Mouse (Mus musculus) stomach, embryonic 15.5 days (tissue): Measurements from ENCODE around the gene Gal3st2c. TPM values are rescaled to one million over a fixed set of nuclear protein-coding genes. Genes with fewer than 3 reads are reported as not detected.
A peak's percentile ranks its signal among the peaks of the same experiment; 100 is the strongest.
"Not testable (repeated sequence)": the region's sequence is repeated elsewhere in the genome, so short reads cannot be mapped to it uniquely, and the experiment has no call there.

ENCODE experiments used
- ATAC-seq: fragments of 200-750 bp; cut with Nextera tagmentation; 2 replicates; pipeline ENCODE4 v1.8.0; 2017; ENCODE audit warnings: low read depth, moderate number of reproducible peaks, moderate TSS enrichment; ENCODE audit not compliant: insufficient read depth, low FRiP score
- H3K27ac ChIP-seq: fragments of 300-500 bp; sonication (generic); 2 replicates; pipeline ENCODE4 v1.5.1; 2015; ENCODE audit warnings: mild to moderate bottlenecking, inconsistent platforms
- H3K27me3 ChIP-seq: fragments of 300-500 bp; sonication (generic); replicated peaks from 2 replicates; pipeline ENCODE4 v1.6.1; 2015; ENCODE audit warnings: inconsistent platforms
- H3K36me3 ChIP-seq: fragments of 300-500 bp; sonication (generic); 2 replicates; pipeline ENCODE4 v1.6.1; 2015; ENCODE audit warnings: inconsistent platforms
- H3K4me1 ChIP-seq: fragments of 300-500 bp; sonication (generic); 2 replicates; pipeline ENCODE4 v1.6.1; 2015; ENCODE audit warnings: inconsistent platforms
- H3K4me2 ChIP-seq: fragments of 300-500 bp; sonication (generic); 2 replicates; pipeline ENCODE4 v1.6.1; 2015; ENCODE audit warnings: mild to moderate bottlenecking, inconsistent platforms
- H3K4me3 ChIP-seq: fragments of 300-500 bp; sonication (generic); replicated peaks from 2 replicates; pipeline ENCODE4 v1.5.1; 2015; ENCODE audit warnings: inconsistent platforms
- H3K9ac ChIP-seq: fragments of 300-500 bp; sonication (generic); 2 replicates; pipeline ENCODE4 v1.6.1; 2015; ENCODE audit warnings: inconsistent platforms
- H3K9me3 ChIP-seq: fragments of 300-500 bp; sonication (generic); 2 replicates; pipeline ENCODE4 v1.6.1; 2016; ENCODE audit warnings: inconsistent platforms
- WGBS: fragments of 180-500 bp; shearing (Covaris S2); methylation state at CpG from one replicate; pipeline ENCODE4 v1.1.7; 2015; 5-methylcytosine and 5-hydroxymethylcytosine counted together
- polyA plus RNA-seq: library from polyadenylated mRNA; unstranded; fragments of >200 nt; fragmentation: Nextera tagmentation; extraction: Ambion mirVana; gene quantifications from 2 replicates; pipeline ENCODE4 v1.2.1, GENCODE M21; 2015

Gene Gal3st2c
- polyA plus RNA-seq = not detected in 2 replicates

GRCm38 (mm10) chr1:93990209-93990608 lies at the start of gene Gal3st2c:
Gal3st2c (plus strand) TSS chr1:93990509.
- H3K27ac ChIP-seq, H3K36me3 ChIP-seq, H3K4me2 ChIP-seq, H3K4me3 ChIP-seq, ATAC-seq, H3K9me3 ChIP-seq, H3K4me1 ChIP-seq, H3K27me3 ChIP-seq, H3K9ac ChIP-seq: not testable (repeated sequence)
- WGBS = 81% methylated on average over 8 of the region's 8 CpGs

GRCm38 (mm10) chr1:93949087-93949486 lies 41.2 kb upstream of the Gal3st2c start:
- ATAC-seq = peak; percentile 60; the same call in 1 of the 2 replicates
- not testable (repeated sequence) for H3K27me3 ChIP-seq, H3K36me3 ChIP-seq, H3K9ac ChIP-seq, H3K4me2 ChIP-seq, H3K4me1 ChIP-seq, H3K9me3 ChIP-seq, H3K4me3 ChIP-seq, H3K27ac ChIP-seq
- WGBS = no CpG with 5 or more reads among the region's 11 CpGs

GRCm38 (mm10) chr1:93966489-93966888 lies 23.8 kb upstream of the Gal3st2c start:
- H3K36me3 ChIP-seq = not testable (repeated sequence)

GRCm38 (mm10) chr1:93970380-93970779 lies 19.9 kb upstream of the Gal3st2c start:
- not testable (repeated sequence) for H3K4me3 ChIP-seq, H3K4me1 ChIP-seq, ATAC-seq, H3K27me3 ChIP-seq, H3K36me3 ChIP-seq, H3K27ac ChIP-seq, H3K9me3 ChIP-seq, H3K9ac ChIP-seq, H3K4me2 ChIP-seq
- WGBS = 80% methylated on average over 3 of the region's 5 CpGs

More at GRCm38 (mm10) chr1:93966489-93966888, 23.8 kb upstream of the Gal3st2c start:
- not testable (repeated sequence) for H3K4me2 ChIP-seq, H3K4me1 ChIP-seq, H3K9ac ChIP-seq, H3K9me3 ChIP-seq, H3K27ac ChIP-seq, H3K27me3 ChIP-seq, H3K4me3 ChIP-seq, ATAC-seq
- no CpG with 5 or more reads among the region's 1 CpGs for WGBS

GRCm38 (mm10) chr1:93970797-93971196 lies 19.5 kb upstream of the Gal3st2c start:
- H3K27ac ChIP-seq, H3K9me3 ChIP-seq, H3K9ac ChIP-seq, H3K4me1 ChIP-seq, H3K4me3 ChIP-seq, H3K4me2 ChIP-seq, ATAC-seq, H3K36me3 ChIP-seq, H3K27me3 ChIP-seq: not testable (repeated sequence)
- WGBS = no CpG with 5 or more reads among the region's 4 CpGs

GRCm38 (mm10) chr1:93975764-93976163 lies 14.5 kb upstream of the Gal3st2c start:
- not testable (repeated sequence) for H3K4me2 ChIP-seq, H3K4me1 ChIP-seq, H3K36me3 ChIP-seq, H3K9ac ChIP-seq, H3K27ac ChIP-seq, H3K4me3 ChIP-seq, H3K9me3 ChIP-seq, ATAC-seq, H3K27me3 ChIP-seq
- WGBS = 87% methylated on average over 3 of the region's 4 CpGs

- not testable (repeated sequence) for H3K4me2 ChIP-seq, ATAC-seq, H3K27ac ChIP-seq, H3K9ac ChIP-seq, H3K4me3 ChIP-seq, H3K27me3 ChIP-seq, H3K36me3 ChIP-seq, H3K4me1 ChIP-seq, H3K9me3 ChIP-seq
- no CpG with 5 or more reads among the region's 7 CpGs for WGBS
Measured at GRCm38 (mm10) chr1:93978287-93978686, 12.0 kb upstream of the Gal3st2c start.

GRCm38 (mm10) chr1:93980932-93981331 lies 9.4 kb upstream of the Gal3st2c start:
- H3K27me3 ChIP-seq, H3K36me3 ChIP-seq, H3K4me2 ChIP-seq, H3K4me3 ChIP-seq, H3K9ac ChIP-seq, H3K9me3 ChIP-seq, ATAC-seq, H3K27ac ChIP-seq, H3K4me1 ChIP-seq: not testable (repeated sequence)
- no CpG with 5 or more reads among the region's 2 CpGs for WGBS

GRCm38 (mm10) chr1:93986167-93986566 lies 4.1 kb upstream of the Gal3st2c start:
- no peaks in the 10 kb centered on the region for H3K36me3 ChIP-seq
- no peak overlapping the region for H3K9ac ChIP-seq
- H3K27me3 ChIP-seq = no peaks in the 10 kb centered on the region
- H3K27ac ChIP-seq = no peak overlapping the region
- H3K9me3 ChIP-seq = no peaks in the 10 kb centered on the region
- H3K4me1 ChIP-seq = no peaks in the 10 kb centered on the region
- no peak overlapping the region for H3K4me3 ChIP-seq
- H3K4me2 ChIP-seq = no peak overlapping the region
- 72% methylated on average over 3 of the region's 3 CpGs for WGBS
- ATAC-seq = no peak

GRCm38 (mm10) chr1:93988786-93989185 lies 1.5 kb upstream of the Gal3st2c start:
- Histone ChIP-seq H3K9me3 (no peaks in the 10 kb centered on the region), H3K9ac (no peak overlapping the region), H3K4me3 (no peak overlapping the region), H3K27me3 (no peaks in the 10 kb centered on the region), H3K4me1 (no peaks in the 10 kb centered on the region), H3K4me2 (no peak overlapping the region), H3K27ac (no peak overlapping the region), H3K36me3 (no peaks in the 10 kb centered on the region)
- ATAC-seq = no peak
- WGBS = 66% methylated on average over 3 of the region's 3 CpGs

GRCm38 (mm10) chr1:93991068-93991467 lies 759 bp downstream of the Gal3st2c start:
- H3K9ac ChIP-seq, H3K4me3 ChIP-seq, ATAC-seq, H3K27ac ChIP-seq, H3K4me2 ChIP-seq, H3K9me3 ChIP-seq, H3K4me1 ChIP-seq, H3K36me3 ChIP-seq, H3K27me3 ChIP-seq: not testable (repeated sequence)
- WGBS = 76% methylated on average over 2 of the region's 2 CpGs

- ATAC-seq, H3K4me1 ChIP-seq, H3K36me3 ChIP-seq, H3K9ac ChIP-seq, H3K27me3 ChIP-seq, H3K9me3 ChIP-seq, H3K27ac ChIP-seq, H3K4me2 ChIP-seq, H3K4me3 ChIP-seq: not testable (repeated sequence)
- WGBS = 77% methylated on average over 3 of the region's 3 CpGs
Measured at GRCm38 (mm10) chr1:93991491-93991890, 1.2 kb downstream of the Gal3st2c start.

- Histone ChIP-seq H3K36me3 (no peaks in the 10 kb centered on the region), H3K9me3 (no peaks in the 10 kb centered on the region), H3K9ac (no peak overlapping the region), H3K4me3 (no peak overlapping the region), H3K27me3 (no peaks in the 10 kb centered on the region), H3K27ac (no peak overlapping the region), H3K4me1 (no peaks in the 10 kb centered on the region), H3K4me2 (no peak overlapping the region)
- 73% methylated on average over 2 of the region's 2 CpGs for WGBS
- no peak for ATAC-seq
Measured at GRCm38 (mm10) chr1:94001023-94001422, 10.7 kb downstream of the Gal3st2c start.
